Mouse (Mus musculus) cerebellum, adult 11-12 months (tissue): ENCODE measurements at regions not wholly inside any gene's neighbourhood (a gene's known extent, or its start where the extent isn't known, plus 50 kb on each side); places are given as distances from the start of the nearest gene placed in this dataset.
A peak's percentile ranks its signal among the peaks of the same experiment; 100 is the strongest.

Experiments
- DNase-seq: peaks from one replicate; pipeline ENCODE4 v3.0.0; 2022

GRCm38 (mm10) chr12:68871259-68871658, 287.7 kb downstream of the Rps29 start:
- DNase-seq, result no peak

DNA sequence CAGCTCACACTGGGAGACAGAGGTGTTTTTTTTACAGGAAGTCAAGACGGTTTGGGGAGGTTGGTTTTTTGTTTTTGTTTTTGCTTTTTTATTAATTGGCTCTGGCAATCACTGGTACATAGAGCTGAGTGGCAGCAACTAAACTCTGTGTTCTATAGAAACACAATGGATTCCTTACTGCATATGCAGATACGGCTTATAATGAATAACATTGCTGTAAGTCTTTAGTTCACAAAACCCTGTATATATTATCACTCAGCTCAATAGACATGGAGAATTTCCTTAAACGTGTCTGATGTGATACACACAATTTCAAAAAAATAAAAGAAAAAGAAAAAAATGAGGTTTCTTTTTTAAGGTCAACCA, 296.0 kb downstream of the Rps29 start:
- DNase-seq, result no peak

GRCm38 (mm10) chr12:68862313-68862990, 296.5 kb downstream of the Rps29 start:
- DNase-seq, result no peak

- DNase-seq, result no peak
These were observed 298.7 kb downstream of the Rps29 start for GRCm38 (mm10) chr12:68860332-68860731.

DNA sequence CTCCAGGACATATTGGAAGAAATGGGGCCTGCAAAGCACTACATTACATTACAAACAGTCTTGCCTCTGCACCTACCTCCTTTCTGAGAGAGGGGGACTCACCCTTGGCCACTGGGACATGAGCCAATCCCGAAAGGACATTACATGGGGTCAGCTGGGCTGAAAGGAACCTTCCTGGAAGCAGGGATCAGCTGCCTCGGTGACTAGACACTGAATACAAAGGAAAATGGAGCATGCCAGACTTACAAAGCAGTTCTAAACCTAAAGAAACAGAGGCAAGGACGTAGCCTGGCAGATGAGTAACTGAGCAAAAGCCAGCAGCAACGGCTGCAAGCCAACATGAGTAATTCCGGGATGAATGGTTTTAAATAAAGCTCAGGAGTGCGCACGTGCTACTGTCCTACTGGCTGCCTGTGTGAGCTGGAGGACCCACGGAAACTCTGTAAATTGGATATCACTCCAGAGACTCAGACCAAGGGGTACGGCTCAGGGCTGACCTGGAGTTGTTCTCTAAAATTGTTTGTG, 309.3 kb downstream of the Rps29 start:
- no peak for DNase-seq

GRCm38 (mm10) chr12:68840815-68841214, 318.2 kb downstream of the Rps29 start:
- DNase-seq, result no peak

GRCm38 (mm10) chr12:68840156-68840555, 318.8 kb downstream of the Rps29 start:
- DNase-seq, result no peak

- no peak for DNase-seq
These were observed 323.0 kb downstream of the Rps29 start for GRCm38 (mm10) chr12:68836023-68836422.

- DNase-seq, result no peak
These were observed 325.1 kb downstream of the Rps29 start for GRCm38 (mm10) chr12:68833914-68834313.

- DNase-seq, result no peak
These were observed 329.6 kb downstream of the Rps29 start for GRCm38 (mm10) chr12:68829404-68829803.

- DNase-seq, result no peak
These were observed 331.3 kb downstream of the Rps29 start for GRCm38 (mm10) chr12:68827549-68828249.

- no peak for DNase-seq
These were observed 364.6 kb downstream of the Rps29 start for GRCm38 (mm10) chr12:68794396-68794795.

DNA sequence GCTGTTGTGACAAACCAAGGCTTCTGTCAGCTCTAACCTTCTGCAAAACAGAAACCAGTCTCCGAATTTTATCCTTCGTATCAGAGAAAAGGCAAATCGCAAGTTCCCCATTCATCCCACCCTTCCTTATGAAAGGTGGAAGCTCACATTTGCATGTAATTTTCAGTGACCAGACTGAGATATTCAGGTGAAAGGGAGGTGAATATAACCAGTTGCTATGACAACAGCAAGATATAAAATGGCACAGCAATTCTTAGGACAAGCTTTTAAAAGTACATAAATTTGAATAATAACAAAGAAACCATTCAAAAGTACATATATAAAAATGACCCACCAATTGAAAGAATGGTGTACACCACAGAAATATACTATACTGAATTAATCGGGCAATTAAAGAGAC, 375.4 kb downstream of the Rps29 start:
- no peak for DNase-seq

DNA sequence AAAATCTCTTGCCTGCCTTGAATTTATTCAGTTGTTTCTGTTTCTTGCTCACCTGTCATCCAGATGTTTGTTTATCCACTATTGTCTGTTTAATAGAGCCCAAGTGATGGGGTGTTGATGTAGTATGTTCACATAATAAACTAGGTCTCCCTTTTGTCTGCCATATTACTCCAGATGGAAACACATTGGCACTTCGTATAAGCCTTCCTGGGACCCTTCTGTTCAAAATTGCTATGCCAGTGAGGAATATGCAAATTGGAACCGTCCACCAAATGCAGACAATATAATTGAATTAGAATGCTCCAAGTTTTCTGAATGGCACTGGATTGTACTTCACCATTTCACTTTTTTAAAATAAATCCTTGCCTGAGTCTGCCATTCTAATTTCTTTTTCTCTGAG, 383.5 kb downstream of the Rps29 start:
- DNase-seq, result no peak

- DNase-seq, result peak; percentile 22
These were observed 384.2 kb downstream of the Rps29 start for GRCm38 (mm10) chr12:68774800-68775199.

- DNase-seq, result no peak
These were observed 400.5 kb downstream of the Rps29 start for GRCm38 (mm10) chr12:68758263-68759020.

- DNase-seq, result no peak
These were observed 430.1 kb downstream of the Rps29 start for GRCm38 (mm10) chr12:68728882-68729281.

DNA sequence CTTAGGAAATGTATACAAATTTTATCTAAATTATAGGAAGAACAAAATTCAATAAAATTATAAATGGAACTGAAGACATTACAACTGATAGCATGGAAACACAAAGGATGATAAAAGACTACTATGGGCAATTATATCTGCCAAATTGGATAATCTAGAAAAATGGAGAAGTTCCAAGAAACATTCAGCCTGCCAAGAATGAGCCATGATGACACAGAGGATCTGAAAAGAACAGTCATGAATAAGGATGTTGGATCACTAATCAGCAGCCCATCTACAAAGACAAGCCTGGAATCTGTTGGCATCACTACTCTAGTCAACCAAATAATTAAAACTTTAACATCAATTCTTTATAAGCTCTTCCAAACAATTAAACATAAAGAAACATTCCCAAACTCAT, 440.0 kb downstream of the Rps29 start:
- no peak for DNase-seq

- no peak for DNase-seq
These were observed 464.4 kb downstream of the Rps29 start for GRCm38 (mm10) chr12:68694275-68695267.

DNA sequence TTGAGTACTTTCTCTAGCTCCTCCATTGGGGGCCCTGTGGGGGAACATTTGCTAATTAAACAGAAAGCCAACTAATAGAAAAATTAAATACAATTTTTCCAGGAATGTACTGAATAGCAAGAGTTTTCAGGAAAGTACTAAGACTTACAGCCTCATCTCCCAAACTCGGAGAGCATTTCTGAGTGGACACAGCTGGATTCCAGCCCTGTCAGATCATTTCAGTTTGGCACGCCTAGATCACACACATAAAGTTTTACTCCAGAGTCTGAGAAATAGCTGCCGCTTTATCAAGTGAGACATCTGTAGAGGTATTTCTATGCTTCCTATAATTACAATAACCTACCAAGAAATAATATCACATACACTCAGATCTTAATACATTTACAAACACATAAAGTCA, 470.7 kb downstream of the Rps29 start:
- no peak for DNase-seq

GRCm38 (mm10) chr12:68683897-68684296, 475.1 kb downstream of the Rps29 start:
- no peak for DNase-seq

- no peak for DNase-seq
These were observed 475.8 kb downstream of the Rps29 start for GRCm38 (mm10) chr12:68683176-68683575.
